Mouse (Mus musculus) neural tube, embryonic 12.5 days (tissue): ENCODE results near the gene Pigu. TPM values are rescaled to one million over a fixed set of nuclear protein-coding genes. Genes with fewer than 3 reads are reported as not detected.

Experiments
- ATAC-seq: fragments of 200-750 bp; cut with Nextera tagmentation; 2 replicates; pipeline ENCODE4 v1.8.0; 2017; ENCODE audit warnings: low read depth, mild to moderate bottlenecking, moderate TSS enrichment, moderate library complexity; ENCODE audit not compliant: low FRiP score
- H3K27ac ChIP-seq: fragments of 300-500 bp; sonication (generic); 2 replicates; pipeline ENCODE4 v1.5.1; 2016
- H3K27me3 ChIP-seq: fragments of 300-500 bp; sonication (generic); replicated peaks from 2 replicates; pipeline ENCODE4 v1.6.1; 2016; ENCODE audit warnings: mild to moderate bottlenecking
- H3K36me3 ChIP-seq: fragments of 300-500 bp; sonication (generic); 2 replicates; pipeline ENCODE4 v1.6.1; 2016; ENCODE audit warnings: mild to moderate bottlenecking
- H3K4me1 ChIP-seq: fragments of 300-500 bp; sonication (generic); 2 replicates; pipeline ENCODE4 v1.6.1; 2016
- H3K4me2 ChIP-seq: fragments of 300-500 bp; sonication (generic); replicated peaks from 2 replicates; pipeline ENCODE4 v1.6.1; 2016; ENCODE audit warnings: mild to moderate bottlenecking
- H3K4me3 ChIP-seq: fragments of 300-500 bp; sonication (generic); 2 replicates; pipeline ENCODE4 v1.5.1; 2016
- H3K9ac ChIP-seq: fragments of 300-500 bp; sonication (generic); 2 replicates; pipeline ENCODE4 v1.6.1; 2016; ENCODE audit warnings: mild to moderate bottlenecking
- H3K9me3 ChIP-seq: fragments of 300-500 bp; sonication (generic); 2 replicates; pipeline ENCODE4 v1.6.1; 2016; ENCODE audit warnings: mild to moderate bottlenecking
- WGBS: fragments of 180-500 bp; shearing (Covaris S2); methylation state at CpG from one replicate; pipeline ENCODE4 v1.1.7; 2016; 5-methylcytosine and 5-hydroxymethylcytosine counted together
- microRNA counts: library from miRNA; unstranded; fragments of <30 nt; microRNA quantifications from one replicate; lab custom pipeline; 2017
- microRNA-seq: library from miRNA; unstranded; fragments of <30 nt; microRNA quantifications from one replicate; pipeline ENCODE4, GENCODE M21; 2017
- polyA plus RNA-seq: library from polyadenylated mRNA; unstranded; fragments of >200 nt; fragmentation: Nextera tagmentation; extraction: Ambion mirVana; gene quantifications from 2 replicates; pipeline ENCODE4 v1.2.1, GENCODE M21; 2016

Pigu gene
- polyA plus RNA-seq, 1 experiment from 2014 or later, result 44.5 TPM

GRCm38 (mm10) chr2:155248206-155248605 is 109.0 kb downstream of the Pigu start:
- Histone ChIP-seq H3K27me3 (no peaks in the 10 kb centered on the region), H3K36me3 (peaks cover 83% of the 10 kb centered on the region), H3K4me3 (no peak overlapping the region), H3K9me3 (no peaks in the 10 kb centered on the region), H3K9ac (no peak overlapping the region), H3K4me2 (no peak overlapping the region), H3K27ac (no peak overlapping the region), H3K4me1 (no peaks in the 10 kb centered on the region)
- no peak for ATAC-seq
- 97% methylated on average over 1 of the region's 1 CpGs for WGBS

DNA sequence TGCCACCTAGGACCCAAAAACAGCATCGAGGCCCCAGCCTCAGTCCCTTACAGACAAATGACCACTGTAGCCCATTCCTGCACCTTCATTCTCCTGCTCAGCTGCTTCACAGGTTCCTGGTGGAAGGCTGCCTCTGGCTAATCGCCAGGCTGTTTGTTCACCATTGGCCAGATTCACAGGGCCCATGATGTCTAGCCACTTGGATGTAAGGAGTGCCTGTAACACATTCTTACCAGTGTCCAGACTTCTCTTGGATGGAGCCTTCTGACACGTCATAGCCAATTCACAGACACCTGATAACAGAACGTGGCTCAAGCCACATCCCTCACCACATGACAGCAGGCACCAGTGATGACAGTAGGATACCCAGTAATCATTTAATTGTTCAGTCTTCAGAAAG is 111.0 kb downstream of the Pigu start:
- H3K27me3 ChIP-seq, result no peaks in the 10 kb centered on the region
- H3K9me3 ChIP-seq, result no peaks in the 10 kb centered on the region
- H3K36me3 ChIP-seq, result peaks cover 90% of the 10 kb centered on the region
- WGBS, result 94% methylated on average over 4 of the region's 4 CpGs
- no peak overlapping the region for H3K4me2 ChIP-seq
- H3K4me1 ChIP-seq, result no peaks in the 10 kb centered on the region
- ATAC-seq, result no peak
- H3K4me3 ChIP-seq, result no peak overlapping the region
- H3K9ac ChIP-seq, result no peak overlapping the region
- H3K27ac ChIP-seq, result no peak overlapping the region

DNA sequence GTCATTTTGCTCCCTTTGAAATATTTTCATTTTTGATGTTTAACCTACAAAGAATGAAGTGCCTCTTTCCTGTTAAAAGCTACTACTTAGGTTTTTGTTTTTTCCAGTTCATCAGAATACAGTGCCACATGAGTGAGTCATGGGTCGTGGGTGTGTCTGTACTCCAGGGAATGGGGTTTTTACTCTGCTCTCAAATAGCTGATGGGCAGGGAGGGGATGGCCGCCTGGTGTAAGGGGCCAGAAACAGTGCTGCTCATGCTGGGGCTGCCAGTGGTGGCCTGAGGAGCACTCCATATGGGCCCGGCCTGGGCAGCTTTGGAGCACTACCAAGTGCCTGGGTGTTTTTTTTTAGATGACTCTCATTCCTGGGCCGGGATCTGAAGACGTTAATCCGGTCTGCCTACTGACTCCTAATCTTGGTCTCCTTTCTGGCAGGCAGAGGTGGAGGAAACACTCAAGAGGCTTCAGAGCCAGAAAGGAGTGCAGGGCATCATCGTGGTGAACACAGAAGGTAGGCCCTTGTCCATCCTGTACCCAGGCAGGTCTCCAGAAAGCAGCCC is 114.9 kb downstream of the Pigu start:
- H3K4me1 ChIP-seq, result peaks cover 8% of the 10 kb centered on the region
- peaks cover 59% of the 10 kb centered on the region for H3K36me3 ChIP-seq
- H3K4me2 ChIP-seq, result no peak overlapping the region
- H3K9ac ChIP-seq, result no peak overlapping the region
- no peak overlapping the region for H3K4me3 ChIP-seq
- H3K9me3 ChIP-seq, result no peaks in the 10 kb centered on the region
- H3K27ac ChIP-seq, result no peak overlapping the region
- no peak for ATAC-seq
- no peaks in the 10 kb centered on the region for H3K27me3 ChIP-seq
- 89% methylated on average over 7 of the region's 7 CpGs for WGBS

DNA sequence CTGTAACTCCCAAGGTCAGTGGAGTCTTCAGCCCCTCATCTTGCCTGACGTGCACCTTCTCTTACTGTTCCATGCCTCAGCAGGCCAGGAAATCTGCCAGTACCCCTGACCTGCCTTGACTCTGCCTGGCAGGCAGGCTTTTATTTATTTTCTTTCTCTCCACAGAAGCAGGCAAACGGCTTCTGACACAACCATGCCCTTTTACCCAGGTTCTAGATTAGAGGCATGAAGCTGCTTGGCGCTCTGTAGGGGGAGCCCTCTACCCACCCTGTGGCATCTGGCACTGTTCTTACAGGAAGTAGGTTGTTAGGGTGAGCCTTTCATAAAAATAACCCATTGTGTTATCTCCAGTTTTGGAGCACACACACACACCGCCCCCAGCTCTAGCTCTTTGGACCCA is 116.3 kb downstream of the Pigu start:
- H3K4me1 ChIP-seq, result peaks cover 12% of the 10 kb centered on the region
- H3K4me2 ChIP-seq, result no peak overlapping the region
- no peak overlapping the region for H3K9ac ChIP-seq
- H3K27me3 ChIP-seq, result no peaks in the 10 kb centered on the region
- no peaks in the 10 kb centered on the region for H3K9me3 ChIP-seq
- H3K4me3 ChIP-seq, result no peak overlapping the region
- H3K27ac ChIP-seq, result no peak overlapping the region
- H3K36me3 ChIP-seq, result peaks cover 47% of the 10 kb centered on the region
- ATAC-seq, result no peak
- WGBS, result 84% methylated on average over 4 of the region's 4 CpGs

DNA sequence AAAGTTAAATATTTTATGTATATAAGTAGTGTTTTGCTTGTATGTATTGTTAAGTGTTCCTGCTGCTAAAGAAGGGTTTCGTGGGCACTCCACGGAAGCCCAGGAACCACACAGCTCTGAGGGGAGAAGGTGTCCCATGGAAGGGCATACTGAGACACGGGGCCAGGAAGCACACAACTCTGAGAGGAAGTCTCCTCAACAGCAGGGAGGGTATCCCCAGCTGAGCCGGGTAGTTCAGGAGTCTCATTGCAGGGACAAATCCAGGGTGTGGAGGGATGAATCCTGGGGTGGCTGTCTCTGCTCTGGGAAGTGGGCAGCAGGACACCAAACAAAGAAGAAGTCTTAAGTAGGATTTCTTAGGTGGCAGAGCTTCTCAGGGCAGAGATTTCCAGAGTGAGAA is 120.0 kb downstream of the Pigu start:
- no peak for ATAC-seq
- Histone ChIP-seq H3K27me3 (no peaks in the 10 kb centered on the region), H3K27ac (no peak overlapping the region), H3K4me2 (peak overlapping the region; percentile 81), H3K9ac (peak overlapping the region; percentile 90), H3K4me1 (peaks cover 15% of the 10 kb centered on the region), H3K36me3 (peaks cover 12% of the 10 kb centered on the region), H3K9me3 (no peaks in the 10 kb centered on the region), H3K4me3 (peak overlapping the region; percentile 92)
- 31% methylated on average over 4 of the region's 4 CpGs for WGBS

DNA sequence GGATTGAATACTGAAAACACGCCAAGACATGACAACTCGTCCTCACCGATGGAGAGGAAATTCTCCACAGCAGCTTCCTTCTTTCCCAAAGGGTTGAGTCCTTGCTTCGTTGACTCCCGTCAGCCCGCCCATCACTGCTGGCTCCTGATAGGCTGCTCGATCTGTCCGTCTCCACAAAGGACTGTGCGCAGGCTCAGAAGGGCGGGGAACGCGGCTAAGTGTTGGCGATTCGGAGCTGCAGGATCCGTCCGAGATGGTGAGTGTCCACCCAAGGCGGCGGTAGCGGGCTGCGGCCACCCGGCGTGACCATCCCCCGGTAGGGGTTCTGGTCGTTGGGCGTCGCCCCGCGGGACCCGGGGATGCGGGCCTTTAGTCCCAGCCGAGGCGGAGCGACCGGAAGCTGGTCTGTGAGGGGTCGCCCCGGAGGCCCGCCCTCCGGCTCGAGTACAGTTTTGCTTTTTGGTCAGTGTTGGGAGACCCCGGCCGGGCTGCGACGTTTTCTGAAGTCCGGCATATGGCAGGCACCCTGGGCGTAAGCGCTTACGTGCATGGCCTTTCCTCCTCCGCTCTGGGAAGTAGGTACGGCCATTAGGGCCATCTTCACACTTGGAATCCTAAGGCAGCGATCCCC is 120.8 kb downstream of the Pigu start, which contains the start of gene Dynlrb1:
Dynlrb1 (plus strand) TSS at position 172 of the 631 bp plus-strand sequence.
- Histone ChIP-seq H3K4me1 (peaks cover 15% of the 10 kb centered on the region), H3K27me3 (no peaks in the 10 kb centered on the region), H3K9ac (peak within 1 kb of the TSS; percentile 90), H3K4me3 (peak within 1 kb of the TSS; percentile 92), H3K4me2 (peak within 1 kb of the TSS; percentile 81), H3K9me3 (no peaks in the 10 kb centered on the region), H3K27ac (peak within 1 kb of the TSS; percentile 83), H3K36me3 (peaks cover 10% of the 10 kb centered on the region; the same call in 1 of the 2 replicates)
- under 1% methylated on average over 50 of the region's 50 CpGs for WGBS
- peak; percentile 99 for ATAC-seq

DNA sequence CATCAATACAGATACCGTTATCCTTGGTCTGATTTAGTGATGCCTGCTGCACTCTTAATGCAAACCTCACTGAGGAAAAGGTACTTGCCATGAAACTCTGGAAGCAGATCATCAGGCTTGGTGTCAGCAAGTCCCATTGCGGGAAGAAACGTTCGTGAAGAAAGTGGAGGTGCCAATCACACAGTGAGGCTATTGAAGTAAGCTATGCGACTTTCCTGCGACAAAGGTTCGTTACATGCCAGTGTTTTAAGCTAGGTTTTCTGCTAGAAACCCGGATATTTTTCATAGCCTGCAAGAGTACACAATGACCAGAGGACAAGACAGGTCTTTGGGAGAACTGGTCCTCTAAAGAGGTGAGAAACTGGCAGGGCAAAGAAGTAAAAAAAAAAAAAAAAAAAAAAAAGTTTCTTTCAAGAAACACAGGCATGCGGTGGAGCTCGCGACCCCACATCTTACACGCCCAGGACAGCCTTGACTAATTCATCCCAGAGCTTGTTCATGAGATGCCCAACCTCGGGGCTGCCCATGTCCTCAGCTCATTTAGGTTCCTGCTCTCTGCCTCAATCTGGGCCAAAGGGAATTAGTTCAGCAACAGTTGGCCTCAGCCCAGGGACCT is 121.4 kb downstream of the Pigu start:
- H3K4me3 ChIP-seq, result peak overlapping the region; percentile 92
- H3K36me3 ChIP-seq, result peaks cover 4% of the 10 kb centered on the region; the same call in 1 of the 2 replicates
- WGBS, result 7% methylated on average over 13 of the region's 13 CpGs

More for the DNA sequence above, 121.4 kb downstream of the Pigu start:
- H3K9ac ChIP-seq, result peak overlapping the region; percentile 90
- peak overlapping the region; percentile 81 for H3K4me2 ChIP-seq
- H3K27me3 ChIP-seq, result no peaks in the 10 kb centered on the region
- 0 out of 2 replicates have a peak overlapping the region, but pooled peaks have one; percentile 68 for H3K27ac ChIP-seq
- no peaks in the 10 kb centered on the region for H3K9me3 ChIP-seq
- peak; percentile 87 for ATAC-seq
- peaks cover 15% of the 10 kb centered on the region for H3K4me1 ChIP-seq

MicroRNAs encoded within 50 kb of the gene (microRNA counts, 519-probe panel; counts per million panel counts)
- 342 counts per million, percentile 67 among the panel's probes with 10 or more counts for microRNA mmu-miR-695 (lab: Ali Mortazavi, UCI)

Small RNA genes within 50 kb of the gene (microRNA-seq; reads per million reads assigned to microRNA genes)
- not detected for gene Mir695

Other genes starting within 250 kb of the Pigu start
- gene Itch, start 223.9 kb downstream of the Pigu start, polyA plus RNA-seq, result 58.1 and 58.5 TPM in 2 replicates
- gene Dynlrb1, start 120.9 kb downstream of the Pigu start, polyA plus RNA-seq, result 470 and 500 TPM in 2 replicates
- 275 and 301 TPM in 2 replicates for gene Map1lc3a, start 81.1 kb downstream of the Pigu start, polyA plus RNA-seq
- 128 and 144 TPM in 2 replicates for gene Trp53inp2, start 23.6 kb upstream of the Pigu start, polyA plus RNA-seq
- gene Ncoa6, start 116.5 kb upstream of the Pigu start, polyA plus RNA-seq, result 24.5 and 27.7 TPM in 2 replicates
- gene Acss2, start 160.5 kb upstream of the Pigu start, polyA plus RNA-seq, result 27.9 and 31.2 TPM in 2 replicates
- gene Ggt7, start 160.8 kb upstream of the Pigu start, polyA plus RNA-seq, result 50.1 and 51.1 TPM in 2 replicates
- gene Gss, start 235.4 kb upstream of the Pigu start, polyA plus RNA-seq, result 15.5 and 16.1 TPM in 2 replicates